Mouse (Mus musculus) heart, postnatal 0 days (tissue): ENCODE measurements around the gene Nova2.

Source experiments
- CTCF ChIP-seq: IDR thresholded peaks from 2 replicates; pipeline ENCODE4 v1.5.1; 2016; ENCODE audit warnings: antibody characterized with exemption, control low read depth, low read depth
- EP300 ChIP-seq: IDR thresholded peaks from 2 replicates; pipeline ENCODE4 v1.6.1; 2016; ENCODE audit warnings: antibody characterized with exemption, low read depth

GRCm38 (mm10) chr7:18904971-18905370, 20.7 kb upstream of the Nova2 start:
- no peak for TF ChIP-seq CTCF
- no peak for TF ChIP-seq EP300
